Mouse (Mus musculus) naive thymus-derived CD4-positive, alpha-beta T cell, adult 2 months (primary cell): Measurements from ENCODE around the gene Defb13.
"Not testable (repeated sequence)": the region's sequence is repeated elsewhere in the genome, so short reads cannot be mapped to it uniquely, and the experiment has no call there.

Experiments used
- DNase-seq: peaks from one replicate; pipeline ENCODE4 v3.0.0-alpha.2; 2011; ENCODE audit warnings: low read depth

The Defb13 gene

GRCm38 (mm10) chr8:21946462-21946861 lies at the start of gene Defb13:
TSS of gene Defb13 (plus strand) at chr8:21946762.
- DNase-seq: no peak

GRCm38 (mm10) chr8:21906290-21906689 lies 40.3 kb upstream of the Defb13 start, which contains the start of gene Defb11:
TSS of gene Defb11 (minus strand) at chr8:21906412.
- not testable (repeated sequence) for DNase-seq

GRCm38 (mm10) chr8:21911931-21912330 lies 34.6 kb upstream of the Defb13 start:
- DNase-seq: no peak

GRCm38 (mm10) chr8:21912554-21912953 lies 34.0 kb upstream of the Defb13 start:
- DNase-seq: no peak

GRCm38 (mm10) chr8:21915625-21916024 lies 30.9 kb upstream of the Defb13 start:
- DNase-seq: no peak

GRCm38 (mm10) chr8:21930754-21931153 lies 15.8 kb upstream of the Defb13 start:
- not testable (repeated sequence) for DNase-seq

- DNase-seq: no peak
Observed at GRCm38 (mm10) chr8:21932610-21933009, 14.0 kb upstream of the Defb13 start, which contains the start of gene Defb15. TSS of gene Defb15 (minus strand) at chr8:21932710.

GRCm38 (mm10) chr8:21938052-21938451 lies 8.5 kb upstream of the Defb13 start, which contains the start of gene Defb35:
TSS of gene Defb35 (plus strand) at chr8:21938352.
- DNase-seq: not testable (repeated sequence)

- DNase-seq: no peak
Observed at GRCm38 (mm10) chr8:21947311-21948017, 902 bp downstream of the Defb13 start.

- peak; percentile 5 for DNase-seq
Observed at GRCm38 (mm10) chr8:21955321-21955720, 8.8 kb downstream of the Defb13 start.

- DNase-seq: no peak
Observed at GRCm38 (mm10) chr8:21956336-21956735, 9.8 kb downstream of the Defb13 start.

GRCm38 (mm10) chr8:21958414-21958813 lies 11.9 kb downstream of the Defb13 start, which contains the start of gene Fam90a1a:
TSS of gene Fam90a1a (plus strand) at chr8:21958714.
- DNase-seq: no peak

GRCm38 (mm10) chr8:21966646-21967045 lies 20.1 kb downstream of the Defb13 start:
- DNase-seq: no peak

- DNase-seq: no peak
Observed at GRCm38 (mm10) chr8:21969475-21969874, 22.9 kb downstream of the Defb13 start, which contains the start of gene Ccdc70. TSS of gene Ccdc70 (plus strand) at chr8:21969775.

GRCm38 (mm10) chr8:21978193-21978592 lies 31.6 kb downstream of the Defb13 start:
- no peak for DNase-seq

- DNase-seq: no peak
Observed at GRCm38 (mm10) chr8:21981664-21982337, 35.2 kb downstream of the Defb13 start.

GRCm38 (mm10) chr8:21992184-21992583 lies 45.6 kb downstream of the Defb13 start:
- DNase-seq: peak; percentile 15

GRCm38 (mm10) chr8:21995181-21995580 lies 48.6 kb downstream of the Defb13 start:
- no peak for DNase-seq
